Mouse (Mus musculus) left cerebral cortex, adult 18-20 months (tissue): ENCODE measurements around the gene Lrrn3. TPM values are rescaled to one million over a fixed set of nuclear protein-coding genes. Genes with fewer than 3 reads are reported as not detected.

Experiments
- DNase-seq, 2 experiments: peaks; one replicate each; pipeline ENCODE4 v3.0.0; 2021 to 2022; ENCODE audit warnings: low spot score in 2 of 2, mixed read lengths in 1 of 2
- total RNA-seq, 2 experiments: library from RNA; stranded (reverse); gene quantifications; 2 replicates each; pipeline ENCODE4 v1.2.3; 2021

Lrrn3 gene
- total RNA-seq, 2 experiments from 2014 or later, result 50.2 to 53.8 TPM

- no peak for DNase-seq
Measured at GRCm38 (mm10) chr12:41436206-41436985, 49.8 kb downstream of the Lrrn3 start.

GRCm38 (mm10) chr12:41428806-41429205, 57.4 kb downstream of the Lrrn3 start:
- no peak for DNase-seq

GRCm38 (mm10) chr12:41427464-41427863, 58.8 kb downstream of the Lrrn3 start:
- no peak for DNase-seq

GRCm38 (mm10) chr12:41425101-41425679, 61.0 kb downstream of the Lrrn3 start:
- no peak for DNase-seq

GRCm38 (mm10) chr12:41417961-41418360, 68.3 kb downstream of the Lrrn3 start:
- DNase-seq, result no peak

- no peak for DNase-seq
Measured at GRCm38 (mm10) chr12:41417099-41417498, 69.1 kb downstream of the Lrrn3 start.

- DNase-seq, result no peak
Measured at GRCm38 (mm10) chr12:41416635-41417034, 69.6 kb downstream of the Lrrn3 start.

GRCm38 (mm10) chr12:41409431-41409830, 76.8 kb downstream of the Lrrn3 start:
- DNase-seq, result no peak

- no peak for DNase-seq
Measured at GRCm38 (mm10) chr12:41401923-41402322, 84.3 kb downstream of the Lrrn3 start.
